Mouse (Mus musculus): ENCODE results near the gene Nmu. TPM values are rescaled to one million over a fixed set of nuclear protein-coding genes. Genes with fewer than 3 reads are reported as not detected.

Nmu gene
- polyA plus RNA-seq, 1 experiment from 2014 or later = 2.7 TPM

DNA sequence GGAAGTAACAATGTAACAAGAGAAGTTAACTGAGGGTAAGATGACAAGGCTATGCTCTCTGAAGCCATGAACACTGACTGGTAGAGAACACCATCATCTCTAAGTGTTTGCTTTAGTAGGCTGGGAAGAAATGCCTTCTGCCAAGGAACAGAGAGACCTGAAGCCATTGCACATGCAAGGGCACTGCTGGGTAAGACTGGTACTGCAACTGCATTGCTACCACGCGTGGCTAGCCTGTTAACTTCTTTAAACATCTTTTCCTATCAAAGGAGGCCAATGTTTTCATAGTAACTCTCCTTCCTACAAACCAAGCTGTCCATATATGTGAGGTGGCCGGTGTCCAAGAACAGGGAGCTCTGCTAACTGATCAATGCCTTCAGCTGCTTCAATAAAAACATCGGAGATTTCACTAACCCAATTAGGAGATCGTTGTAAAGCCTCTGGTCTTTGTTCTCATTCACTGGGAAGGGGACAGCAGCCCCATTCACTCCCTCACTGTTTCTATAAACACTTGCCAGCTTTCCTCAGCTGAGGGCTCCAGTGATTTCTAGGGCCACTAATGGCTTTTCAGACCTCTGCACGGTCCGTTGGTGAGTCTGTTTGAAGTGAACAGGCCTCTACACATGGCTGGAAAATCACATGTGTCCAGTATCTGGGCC lies 11.5 kb downstream of the Nmu start:
- no peaks in the 10 kb centered on the region for H3K36me3 ChIP-seq
- H3K9ac ChIP-seq (replicated peaks) = no peak overlapping the region
- H3K27me3 ChIP-seq (replicated peaks) = no peaks in the 10 kb centered on the region
- no peak overlapping the region for H3K4me2 ChIP-seq
- WGBS = 23% methylated on average over 7 of the region's 7 CpGs
- H3K27ac ChIP-seq (replicated peaks) = no peak overlapping the region
- no peak overlapping the region for H3K4me3 ChIP-seq (replicated peaks)
- ATAC-seq (ENCODE audit: low FRiP score) = no peak; the same call in 1 of the 2 replicates
- H3K9me3 ChIP-seq (replicated peaks) = no peaks in the 10 kb centered on the region
- no peaks in the 10 kb centered on the region for H3K4me1 ChIP-seq

DNA sequence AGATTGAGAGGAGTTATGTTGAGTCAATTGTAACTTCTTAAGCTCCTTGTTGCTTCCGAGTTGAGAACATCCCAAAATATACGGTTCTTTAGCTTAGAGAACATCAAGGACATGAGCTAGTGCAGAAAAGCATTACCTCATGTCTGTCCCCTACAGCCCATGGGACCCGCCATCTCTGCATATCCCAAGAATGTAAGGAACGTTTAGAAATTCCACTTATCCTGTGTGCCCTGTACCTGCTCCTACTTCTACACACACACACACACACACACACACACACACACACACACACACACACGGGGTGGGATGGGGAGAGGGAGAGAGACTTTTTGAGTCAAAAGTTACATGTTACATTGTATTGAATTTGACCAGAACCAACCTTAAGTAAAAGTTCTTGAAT lies 12.1 kb downstream of the Nmu start:
- Histone ChIP-seq H3K27me3 (replicated peaks) (no peaks in the 10 kb centered on the region), H3K9me3 (replicated peaks) (no peaks in the 10 kb centered on the region), H3K9ac (replicated peaks) (no peak overlapping the region), H3K4me2 (no peak overlapping the region), H3K4me1 (no peaks in the 10 kb centered on the region), H3K4me3 (replicated peaks) (no peak overlapping the region), H3K27ac (replicated peaks) (no peak overlapping the region), H3K36me3 (no peaks in the 10 kb centered on the region)
- WGBS = 78% methylated on average over 5 of the region's 5 CpGs
- ATAC-seq (ENCODE audit: low FRiP score) = no peak

DNA sequence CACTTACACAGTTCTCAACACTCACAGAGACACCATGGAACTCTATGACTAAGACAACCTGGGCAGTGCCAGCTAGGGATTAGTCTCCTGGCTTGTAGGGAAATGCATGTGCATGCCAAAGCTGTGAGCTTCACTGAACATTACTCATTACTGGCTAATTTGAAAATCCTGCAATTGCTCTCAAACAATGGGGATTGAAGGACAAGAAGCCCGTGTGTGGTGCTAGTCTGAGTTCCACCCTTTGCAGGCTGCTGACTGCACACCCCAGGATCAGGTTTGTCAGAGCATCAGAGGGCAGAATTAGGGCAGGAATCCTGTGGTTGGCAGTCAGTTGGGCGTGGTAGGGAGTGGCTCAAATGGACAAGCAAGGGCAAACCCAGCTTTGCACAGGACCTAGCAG lies 17.5 kb downstream of the Nmu start:
- Histone ChIP-seq H3K27ac (replicated peaks) (no peak overlapping the region), H3K4me1 (no peaks in the 10 kb centered on the region), H3K9me3 (replicated peaks) (no peaks in the 10 kb centered on the region), H3K4me2 (no peak overlapping the region), H3K36me3 (no peaks in the 10 kb centered on the region), H3K9ac (replicated peaks) (no peak overlapping the region), H3K4me3 (replicated peaks) (no peak overlapping the region), H3K27me3 (replicated peaks) (no peaks in the 10 kb centered on the region)
- WGBS = 54% methylated on average over 2 of the region's 2 CpGs
- ATAC-seq (ENCODE audit: low FRiP score) = no peak

DNA sequence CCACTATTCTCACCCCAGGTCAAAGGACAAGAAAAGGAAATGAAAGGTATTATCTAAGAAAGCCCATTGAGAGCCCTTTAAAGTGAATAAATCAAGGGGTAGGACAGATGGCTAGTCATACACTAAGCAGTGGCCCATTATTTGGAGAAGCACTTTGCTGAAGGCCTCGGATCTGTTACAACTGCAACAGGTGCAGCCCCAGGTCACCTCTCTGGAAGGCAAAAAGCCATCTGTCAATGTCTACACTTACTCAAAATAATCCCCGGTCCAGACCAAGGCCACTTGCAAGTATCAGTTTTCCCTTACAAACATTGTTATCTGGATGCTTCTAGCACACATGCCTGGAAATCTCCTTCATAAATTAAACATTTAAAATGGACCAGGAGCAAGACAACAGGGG lies 22.7 kb downstream of the Nmu start:
- no peak for ATAC-seq (ENCODE audit: low FRiP score)
- Histone ChIP-seq H3K36me3 (no peaks in the 10 kb centered on the region), H3K4me1 (no peaks in the 10 kb centered on the region), H3K27me3 (replicated peaks) (no peaks in the 10 kb centered on the region), H3K9ac (replicated peaks) (no peak overlapping the region), H3K27ac (replicated peaks) (no peak overlapping the region), H3K4me2 (no peak overlapping the region), H3K9me3 (replicated peaks) (no peaks in the 10 kb centered on the region), H3K4me3 (replicated peaks) (no peak overlapping the region)
- whole genome bisulfite sequencing = 63% methylated on average over 2 of the region's 2 CpGs

DNA sequence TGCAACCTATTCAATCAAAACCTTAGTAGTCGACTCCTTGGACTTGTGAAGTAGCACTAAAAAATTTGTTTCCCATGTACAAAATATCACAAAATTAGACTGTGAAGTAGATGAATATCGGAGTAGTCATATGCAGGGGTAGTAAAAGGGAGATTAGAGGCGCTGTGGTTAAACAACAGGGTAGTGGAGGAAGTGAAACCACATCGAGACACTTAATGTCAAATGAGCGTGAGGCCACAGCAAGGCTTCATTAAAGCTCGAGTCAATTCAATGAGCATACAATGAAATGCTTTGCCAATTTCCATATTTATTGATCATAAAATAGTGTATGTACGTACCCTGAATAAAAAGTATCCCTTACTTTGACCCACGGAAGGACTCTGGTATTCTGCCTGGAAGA lies 26.5 kb downstream of the Nmu start:
- H3K4me3 ChIP-seq (replicated peaks) = no peak overlapping the region
- no peak overlapping the region for H3K27ac ChIP-seq (replicated peaks)
- H3K9me3 ChIP-seq (replicated peaks) = no peaks in the 10 kb centered on the region
- no peaks in the 10 kb centered on the region for H3K27me3 ChIP-seq (replicated peaks)
- ATAC-seq (ENCODE audit: low FRiP score) = no peak
- H3K4me1 ChIP-seq = no peaks in the 10 kb centered on the region
- WGBS = 79% methylated on average over 8 of the region's 8 CpGs
- no peak overlapping the region for H3K9ac ChIP-seq (replicated peaks)
- no peak overlapping the region for H3K4me2 ChIP-seq
- H3K36me3 ChIP-seq = no peaks in the 10 kb centered on the region

DNA sequence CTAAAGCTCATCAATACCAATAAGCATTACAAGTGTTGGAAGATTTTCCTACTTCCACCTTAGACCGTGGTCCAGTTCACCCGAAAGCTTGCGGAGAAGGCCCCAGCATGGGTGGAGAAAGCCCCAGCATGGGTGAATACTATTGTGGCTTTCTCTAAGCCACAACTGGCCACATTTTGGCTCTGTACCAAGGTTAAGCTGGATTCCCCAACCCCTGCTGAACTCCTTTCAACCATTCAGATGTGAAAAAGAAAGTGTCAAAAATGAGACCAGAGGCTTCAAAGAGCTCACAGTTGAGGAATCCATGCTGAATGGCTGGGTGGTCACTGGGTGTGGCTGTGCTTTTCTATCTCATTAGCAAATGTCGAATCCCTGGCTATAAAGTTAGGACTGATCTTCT lies 29.8 kb downstream of the Nmu start:
- 73% methylated on average over 4 of the region's 4 CpGs for WGBS
- Histone ChIP-seq H3K36me3 (no peaks in the 10 kb centered on the region), H3K4me2 (no peak overlapping the region), H3K4me3 (replicated peaks) (no peak overlapping the region), H3K4me1 (no peaks in the 10 kb centered on the region), H3K27me3 (replicated peaks) (no peaks in the 10 kb centered on the region), H3K9me3 (replicated peaks) (no peaks in the 10 kb centered on the region), H3K9ac (replicated peaks) (no peak overlapping the region), H3K27ac (replicated peaks) (no peak overlapping the region)
- ATAC-seq (ENCODE audit: low FRiP score) = no peak

DNA sequence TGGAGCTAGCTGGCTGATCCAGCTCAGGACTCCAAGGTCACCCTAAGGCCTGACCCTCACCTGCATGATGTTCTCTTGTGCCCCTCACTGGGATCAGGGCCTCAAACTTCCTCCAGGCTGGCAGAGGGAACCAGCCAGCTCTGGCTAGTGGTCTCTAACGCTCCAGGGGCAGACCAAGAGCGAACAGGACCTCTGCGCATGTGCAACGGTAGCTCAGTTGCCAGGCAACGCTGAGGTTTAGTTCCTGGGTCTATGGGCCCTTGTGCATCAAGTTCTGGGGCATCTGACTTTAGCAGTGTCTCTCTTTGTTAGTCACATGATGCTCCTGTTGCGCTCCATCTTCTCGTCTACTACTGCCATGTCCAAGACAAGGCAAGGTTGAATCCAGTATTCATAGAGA lies 32.6 kb downstream of the Nmu start, which contains the start of gene Pdcl2:
TSS of gene Pdcl2 (minus strand) at position 204 of the 400 bp plus-strand sequence.
- Histone ChIP-seq H3K27me3 (replicated peaks) (no peaks in the 10 kb centered on the region), H3K9me3 (replicated peaks) (no peaks in the 10 kb centered on the region), H3K9ac (replicated peaks) (no peak within 1 kb of the TSS), H3K4me1 (no peaks in the 10 kb centered on the region), H3K36me3 (no peaks in the 10 kb centered on the region), H3K4me3 (replicated peaks) (no peak within 1 kb of the TSS), H3K4me2 (no peak within 1 kb of the TSS), H3K27ac (replicated peaks) (no peak within 1 kb of the TSS)
- no peak for ATAC-seq (ENCODE audit: low FRiP score)
- 88% methylated on average over 7 of the region's 7 CpGs for WGBS

DNA sequence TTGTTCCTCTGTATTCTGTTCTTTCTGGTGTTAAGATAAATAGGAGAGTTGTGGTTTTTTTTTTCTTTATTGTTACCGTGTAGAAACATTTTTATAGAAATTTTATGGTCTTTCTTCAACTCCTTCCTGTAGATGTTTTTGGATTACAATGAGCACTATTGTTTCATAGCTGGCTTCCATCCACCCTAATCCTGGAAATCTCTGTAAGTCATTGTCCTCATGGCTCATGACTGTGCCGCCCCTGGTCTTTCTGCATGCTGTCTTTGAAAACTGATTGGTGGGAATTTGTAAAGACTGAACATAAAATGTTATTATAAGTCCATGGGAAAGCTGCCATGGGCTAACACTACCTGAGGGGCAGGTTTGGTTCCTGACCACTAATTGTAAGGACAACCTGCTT lies 36.3 kb downstream of the Nmu start:
- H3K4me1 ChIP-seq = no peaks in the 10 kb centered on the region
- no peak overlapping the region for H3K4me3 ChIP-seq (replicated peaks)
- no peaks in the 10 kb centered on the region for H3K27me3 ChIP-seq (replicated peaks)
- H3K27ac ChIP-seq (replicated peaks) = no peak overlapping the region
- H3K4me2 ChIP-seq = no peak overlapping the region
- no peak overlapping the region for H3K9ac ChIP-seq (replicated peaks)
- WGBS = 57% methylated on average over 2 of the region's 2 CpGs
- H3K9me3 ChIP-seq (replicated peaks) = no peaks in the 10 kb centered on the region
- H3K36me3 ChIP-seq = no peaks in the 10 kb centered on the region
- ATAC-seq (ENCODE audit: low FRiP score) = no peak

DNA sequence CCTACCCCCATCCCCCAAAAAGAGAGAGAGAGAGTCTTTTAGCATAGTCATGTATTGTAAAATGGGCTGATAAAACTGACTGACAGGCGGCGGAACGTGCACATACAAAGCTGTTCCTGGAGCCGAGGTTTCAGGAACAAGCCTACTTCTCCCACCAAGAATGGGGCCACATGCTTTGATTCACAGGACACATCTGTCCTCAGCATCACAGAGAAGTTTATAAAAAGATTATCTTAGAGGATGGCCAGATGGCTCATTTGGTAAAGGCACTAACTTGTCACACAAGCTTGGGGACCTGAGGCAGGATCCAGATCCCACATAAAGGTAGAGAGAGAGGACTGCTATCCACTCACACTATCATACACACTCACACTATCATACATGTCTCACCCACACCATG lies 38.5 kb downstream of the Nmu start:
- ATAC-seq (ENCODE audit: low FRiP score) = no peak
- Histone ChIP-seq H3K4me3 (replicated peaks) (no peak overlapping the region), H3K36me3 (no peaks in the 10 kb centered on the region), H3K4me2 (no peak overlapping the region), H3K27me3 (replicated peaks) (no peaks in the 10 kb centered on the region), H3K4me1 (no peaks in the 10 kb centered on the region; the same call in 1 of the 2 replicates), H3K27ac (replicated peaks) (no peak overlapping the region), H3K9ac (replicated peaks) (no peak overlapping the region), H3K9me3 (replicated peaks) (no peaks in the 10 kb centered on the region)
- WGBS = 94% methylated on average over 4 of the region's 4 CpGs

DNA sequence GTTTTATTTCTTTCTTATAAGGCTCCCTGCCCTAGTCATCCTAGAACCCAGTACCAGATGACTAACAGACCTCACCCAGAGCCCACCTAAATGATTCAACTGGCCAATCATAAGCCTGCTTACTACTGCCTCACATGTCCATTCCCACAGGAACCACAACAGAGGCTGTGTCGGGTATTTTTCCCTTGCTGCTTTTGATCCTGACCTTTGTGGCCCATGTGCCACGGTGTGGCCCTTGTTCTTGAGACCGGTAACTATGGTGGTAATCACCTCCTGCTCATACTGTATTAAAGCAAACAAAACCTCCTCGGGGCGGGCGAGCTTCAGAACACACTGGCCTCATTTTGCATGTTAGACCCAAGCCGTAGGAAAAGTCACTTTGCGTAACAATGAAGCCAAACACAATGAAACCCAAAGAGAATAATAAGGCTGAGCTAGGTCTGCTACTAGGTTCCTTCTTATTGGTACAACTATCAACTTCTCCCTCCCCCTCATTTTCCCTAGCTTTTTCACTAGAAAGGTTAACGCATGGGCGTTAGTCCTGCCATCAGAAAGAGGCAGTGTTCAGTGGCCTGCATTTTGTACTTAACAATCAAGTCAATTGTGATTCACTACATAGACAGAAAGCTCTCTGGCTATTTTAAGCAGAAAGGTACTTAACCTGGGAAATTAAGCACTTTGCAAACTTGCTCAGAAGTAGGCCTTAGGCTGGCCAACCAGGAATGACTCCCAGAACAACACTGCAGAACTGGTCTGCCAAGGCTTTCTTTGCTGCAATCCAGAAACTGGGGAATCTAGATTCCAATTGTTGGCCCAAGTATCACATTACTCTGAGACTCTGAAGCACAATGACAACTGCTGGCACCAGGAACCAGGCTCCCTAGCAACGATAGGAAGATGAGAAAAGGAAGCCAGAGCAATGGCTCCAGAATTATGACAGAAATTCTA lies 42.1 kb downstream of the Nmu start:
- Histone ChIP-seq H3K9ac (replicated peaks) (no peak overlapping the region), H3K27ac (replicated peaks) (no peak overlapping the region), H3K4me1 (no peaks in the 10 kb centered on the region; the same call in 1 of the 2 replicates), H3K27me3 (replicated peaks) (no peaks in the 10 kb centered on the region), H3K4me2 (no peak overlapping the region), H3K36me3 (no peaks in the 10 kb centered on the region), H3K4me3 (replicated peaks) (no peak overlapping the region), H3K9me3 (replicated peaks) (no peaks in the 10 kb centered on the region)
- no peak for ATAC-seq (ENCODE audit: low FRiP score)
- WGBS = 19% methylated on average over 11 of the region's 11 CpGs

DNA sequence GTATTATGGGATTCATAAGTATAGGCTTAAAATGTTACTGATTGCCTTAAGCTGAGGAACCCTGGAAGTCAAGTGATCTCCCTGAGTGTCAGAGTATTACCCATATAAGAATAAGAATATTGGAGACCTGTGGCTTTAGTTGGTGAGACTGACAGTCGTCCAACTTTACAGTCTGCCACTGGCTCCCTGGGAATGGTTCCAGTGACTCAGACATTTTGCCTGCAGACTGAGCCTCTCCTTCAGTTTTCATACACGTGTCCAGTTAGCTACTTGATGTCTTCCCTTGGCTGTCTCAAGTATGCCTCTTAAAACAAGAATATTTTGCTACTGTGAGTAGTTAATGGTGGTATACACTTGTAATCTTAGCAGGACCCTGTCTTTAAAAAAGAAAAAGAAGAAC lies 55.4 kb downstream of the Nmu start:
- ATAC-seq (ENCODE audit: low FRiP score) = no peak

DNA sequence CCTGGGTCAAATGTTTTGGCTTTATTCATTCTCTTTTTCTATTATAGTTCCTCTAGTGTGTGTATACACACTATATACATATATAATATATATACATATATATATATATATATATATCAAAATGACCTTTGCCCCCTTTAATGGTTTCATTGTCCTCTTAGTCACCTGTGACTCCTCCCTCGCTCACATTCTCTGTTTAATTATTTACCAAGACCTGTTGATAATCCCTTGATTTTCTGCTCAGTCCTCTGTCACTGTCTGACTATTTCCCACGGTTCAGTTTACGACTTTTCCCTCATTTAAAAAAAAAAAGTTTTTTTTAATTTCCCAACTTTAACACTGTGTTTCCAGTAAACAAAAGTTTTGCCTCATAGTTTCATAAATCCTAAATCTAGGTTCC lies 57.3 kb downstream of the Nmu start:
- WGBS = 33% methylated on average over 3 of the region's 3 CpGs
- Histone ChIP-seq H3K4me2 (peak overlapping the region; percentile 88; the same call in 1 of the 2 replicates), H3K36me3 (no peaks in the 10 kb centered on the region), H3K9me3 (replicated peaks) (no peaks in the 10 kb centered on the region), H3K27ac (replicated peaks) (no peak overlapping the region), H3K4me3 (replicated peaks) (no peak overlapping the region), H3K9ac (replicated peaks) (no peak overlapping the region), H3K27me3 (replicated peaks) (no peaks in the 10 kb centered on the region), H3K4me1 (peaks cover 22% of the 10 kb centered on the region)
- ATAC-seq (ENCODE audit: low FRiP score) = no peak

More for the DNA sequence above, 55.4 kb downstream of the Nmu start:
- Histone ChIP-seq H3K4me3 (replicated peaks) (no peak overlapping the region), H3K27ac (replicated peaks) (no peak overlapping the region), H3K27me3 (replicated peaks) (no peaks in the 10 kb centered on the region), H3K4me2 (no peak overlapping the region), H3K36me3 (no peaks in the 10 kb centered on the region), H3K9ac (replicated peaks) (no peak overlapping the region), H3K9me3 (replicated peaks) (no peaks in the 10 kb centered on the region), H3K4me1 (peaks cover 8% of the 10 kb centered on the region)
- WGBS = 63% methylated on average over 2 of the region's 2 CpGs

Measured in neural tube, embryonic 15.5 days (tissue).